Mouse (Mus musculus) midbrain, postnatal 0 days (tissue): ENCODE measurements at regions not wholly inside any gene's neighbourhood (a gene's known extent, or its start where the extent isn't known, plus 50 kb on each side); places are given as distances from the start of the nearest gene placed in this dataset.

ENCODE experiments used
- ATAC-seq: fragments of 200-750 bp; cut with Nextera tagmentation; 2 replicates; pipeline ENCODE4 v1.8.0; 2017; ENCODE audit warnings: moderate number of reproducible peaks, mild to moderate bottlenecking, moderate TSS enrichment, moderate library complexity; ENCODE audit not compliant: low FRiP score
- DNase-seq: peaks from one replicate; pipeline ENCODE4 v3.0.0-alpha.2; 2015; ENCODE audit warnings: low spot score
- H3K27ac ChIP-seq: fragments of 300-500 bp; sonication (generic); 2 replicates; pipeline ENCODE4 v1.5.1; 2014; ENCODE audit warnings: low read depth, mild to moderate bottlenecking, low read length, mixed read lengths
- H3K27me3 ChIP-seq: fragments of 300-500 bp; sonication (generic); 2 replicates; pipeline ENCODE4 v1.6.1; 2014; ENCODE audit warnings: low read length, control low read depth, mixed read lengths; ENCODE audit not compliant: insufficient read depth
- H3K36me3 ChIP-seq: fragments of 300-500 bp; sonication (generic); 2 replicates; pipeline ENCODE4 v1.6.1; 2014; ENCODE audit warnings: low read length, control low read depth, mixed read lengths; ENCODE audit not compliant: insufficient read depth
- H3K4me1 ChIP-seq: fragments of 300-500 bp; sonication (generic); 2 replicates; pipeline ENCODE4 v1.6.1; 2014; ENCODE audit warnings: mild to moderate bottlenecking, control low read depth, antibody characterized with exemption, low read length, mixed read lengths; ENCODE audit not compliant: insufficient read depth
- H3K4me2 ChIP-seq: fragments of 300-500 bp; sonication (generic); 2 replicates; pipeline ENCODE4 v1.6.1; 2014; ENCODE audit warnings: low read depth, mild to moderate bottlenecking, low read length, mixed read lengths; ENCODE audit not compliant: poor library complexity, severe bottlenecking
- H3K4me3 ChIP-seq: fragments of 300-500 bp; sonication (generic); 2 replicates; pipeline ENCODE4 v1.5.1; 2014; ENCODE audit warnings: low read depth, mild to moderate bottlenecking, low read length, moderate library complexity
- H3K9ac ChIP-seq: fragments of 300-500 bp; sonication (generic); replicated peaks from 2 replicates; pipeline ENCODE4 v1.6.1; 2014; ENCODE audit warnings: mild to moderate bottlenecking, low read length, moderate library complexity, mixed read lengths; ENCODE audit not compliant: poor library complexity, severe bottlenecking
- H3K9me3 ChIP-seq: fragments of 300-500 bp; sonication (generic); 2 replicates; pipeline ENCODE4 v1.6.1; 2016; ENCODE audit warnings: low read length, control low read depth
- CTCF ChIP-seq: IDR thresholded peaks from 2 replicates; pipeline ENCODE4 v1.5.1; 2016; ENCODE audit warnings: antibody characterized with exemption, mild to moderate bottlenecking
- WGBS: fragments of 180-500 bp; shearing (Covaris S2); extraction: QIAGEN DNeasy Blood & Tissue Kit; methylation state at CpG from one replicate; pipeline ENCODE4 v1.1.7; 2014; 5-methylcytosine and 5-hydroxymethylcytosine counted together

DNA sequence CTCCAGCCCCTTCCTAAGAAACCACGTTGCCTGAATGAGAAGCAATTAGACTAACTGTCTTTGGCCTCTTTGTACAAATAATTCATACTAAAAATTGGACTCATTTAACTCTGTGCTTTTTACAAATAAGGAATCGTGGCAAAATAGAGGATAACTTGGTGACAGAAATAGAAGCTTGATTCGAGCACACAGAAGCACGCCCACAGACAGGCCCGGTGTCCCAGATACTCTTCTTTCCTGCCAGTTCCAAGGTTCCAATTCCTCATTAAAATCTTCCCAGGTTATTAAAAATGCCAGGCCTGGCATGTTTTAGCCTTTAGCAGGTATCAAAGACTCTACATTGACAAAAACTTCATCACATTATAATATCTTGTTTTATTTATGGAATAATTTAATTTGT, 96.2 kb upstream of the Rxylt1 start:
- DNase-seq (no peak), ATAC-seq (no peak)
- no peak overlapping the region for H3K4me2 ChIP-seq
- H3K9me3 ChIP-seq: no peaks in the 10 kb centered on the region
- H3K9ac ChIP-seq: no peak overlapping the region
- 57% methylated on average over 5 of the region's 5 CpGs for WGBS
- no peak for TF ChIP-seq CTCF
- H3K4me1 ChIP-seq: no peaks in the 10 kb centered on the region
- H3K4me3 ChIP-seq: no peak overlapping the region
- H3K27ac ChIP-seq: no peak overlapping the region
- no peaks in the 10 kb centered on the region for H3K27me3 ChIP-seq
- H3K36me3 ChIP-seq: no peaks in the 10 kb centered on the region

DNA sequence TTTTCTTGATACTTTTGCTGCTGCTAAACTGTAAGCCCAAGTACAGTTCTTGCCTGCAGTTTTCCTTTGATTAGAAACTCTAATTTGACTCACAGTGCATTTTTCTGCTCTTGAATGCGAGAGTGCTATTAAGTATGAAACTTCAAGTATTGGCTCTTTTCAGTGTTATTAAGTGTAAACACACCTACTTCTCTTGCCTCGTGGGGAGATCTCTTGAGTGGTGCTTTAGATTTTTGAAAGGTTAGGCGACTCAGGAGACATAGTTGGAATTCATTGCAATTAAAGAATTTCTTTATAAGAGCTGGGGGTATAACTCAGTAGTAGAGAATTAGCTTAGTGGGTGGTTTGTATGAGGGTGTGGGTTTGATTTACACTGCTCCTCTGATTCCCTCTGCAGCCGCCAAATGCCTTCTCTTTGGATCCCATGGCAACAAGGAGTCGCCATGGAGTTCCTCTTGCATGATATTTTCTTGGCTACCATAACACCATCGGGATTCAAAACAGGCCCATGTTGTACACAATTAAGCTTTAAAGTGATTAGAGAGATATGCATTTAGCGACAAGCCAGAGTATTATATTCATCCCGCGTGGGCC, 88.1 kb upstream of the Rxylt1 start:
- no peaks in the 10 kb centered on the region for H3K36me3 ChIP-seq
- DNase-seq (no peak), ATAC-seq (no peak)
- TF ChIP-seq CTCF: no peak
- no peaks in the 10 kb centered on the region for H3K27me3 ChIP-seq
- H3K4me3 ChIP-seq: no peak overlapping the region
- 78% methylated on average over 9 of the region's 9 CpGs for WGBS
- H3K9me3 ChIP-seq: no peaks in the 10 kb centered on the region
- no peak overlapping the region for H3K9ac ChIP-seq
- no peak overlapping the region for H3K27ac ChIP-seq
- H3K4me2 ChIP-seq: no peak overlapping the region
- H3K4me1 ChIP-seq: no peaks in the 10 kb centered on the region

- Histone ChIP-seq H3K4me1 (no peaks in the 10 kb centered on the region), H3K36me3 (no peaks in the 10 kb centered on the region), H3K27ac (no peak overlapping the region), H3K9ac (no peak overlapping the region), H3K27me3 (no peaks in the 10 kb centered on the region), H3K4me3 (no peak overlapping the region), H3K9me3 (no peaks in the 10 kb centered on the region), H3K4me2 (no peak overlapping the region)
- no peak for ATAC-seq
- 35% methylated on average over 4 of the region's 4 CpGs for WGBS
- peak; percentile 75 for TF ChIP-seq CTCF
- DNase-seq: peak; percentile 68
These were observed 85.9 kb upstream of the Rxylt1 start for GRCm38 (mm10) chr10:122183025-122183424.

DNA sequence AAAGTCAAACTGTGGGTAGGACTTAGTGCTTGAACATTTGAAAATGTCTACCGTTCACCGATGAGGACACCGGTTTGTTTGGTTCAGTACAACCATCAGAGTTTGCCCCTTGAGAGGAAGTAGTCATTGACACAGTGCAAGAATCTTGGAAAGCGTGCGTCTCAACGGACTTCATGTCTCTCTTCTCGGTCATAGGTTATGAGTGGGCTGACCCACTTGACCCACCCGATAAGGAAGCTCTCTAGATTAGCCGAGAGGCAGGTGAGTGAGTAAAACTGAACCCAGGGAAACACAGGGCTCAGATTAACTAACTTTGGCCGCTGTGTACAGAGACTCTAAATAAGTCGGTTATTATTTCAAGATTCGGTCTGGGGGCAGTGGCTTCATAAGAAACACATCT, 51.9 kb upstream of the Rxylt1 start:
- 94% methylated on average over 12 of the region's 12 CpGs for whole genome bisulfite sequencing
- no peak for TF ChIP-seq CTCF

GRCm38 (mm10) chr10:122148609-122149008, 51.4 kb upstream of the Rxylt1 start:
- 82% methylated on average over 4 of the region's 4 CpGs for WGBS
- no peak for DNase-seq
- no peaks in the 10 kb centered on the region for H3K4me1 ChIP-seq
- H3K27me3 ChIP-seq: no peaks in the 10 kb centered on the region
- H3K27ac ChIP-seq: no peak overlapping the region
- no peak for ATAC-seq
- H3K4me2 ChIP-seq: no peak overlapping the region
- H3K9me3 ChIP-seq: no peaks in the 10 kb centered on the region
- H3K4me3 ChIP-seq: no peak overlapping the region
- TF ChIP-seq CTCF: no peak
- no peak overlapping the region for H3K9ac ChIP-seq
- no peaks in the 10 kb centered on the region for H3K36me3 ChIP-seq

More for the DNA sequence above, 51.9 kb upstream of the Rxylt1 start:
- no peaks in the 10 kb centered on the region for H3K27me3 ChIP-seq
- no peak overlapping the region for H3K9ac ChIP-seq
- DNase-seq: no peak
- no peak for ATAC-seq
- no peaks in the 10 kb centered on the region for H3K36me3 ChIP-seq
- H3K4me3 ChIP-seq: no peak overlapping the region
- H3K4me2 ChIP-seq: no peak overlapping the region
- H3K4me1 ChIP-seq: no peaks in the 10 kb centered on the region
- no peak overlapping the region for H3K27ac ChIP-seq
- H3K9me3 ChIP-seq: no peaks in the 10 kb centered on the region
